Mouse (Mus musculus) stomach, postnatal 0 days (tissue): ENCODE results near the gene Tgfbr1. TPM values are rescaled to one million over a fixed set of nuclear protein-coding genes. Genes with fewer than 3 reads are reported as not detected.

Experiments used
- ATAC-seq: fragments of 200-750 bp; cut with Nextera tagmentation; 2 replicates; pipeline ENCODE4 v1.8.0; 2017; ENCODE audit not compliant: low FRiP score, low TSS enrichment
- DNase-seq: peaks from one replicate; pipeline ENCODE4 v3.0.0-alpha.2; 2016; ENCODE audit warnings: low spot score
- H3K27ac ChIP-seq: fragments of 300-500 bp; sonication (generic); replicated peaks from 2 replicates; pipeline ENCODE4 v1.5.1; 2014; ENCODE audit warnings: mild to moderate bottlenecking, control low read depth
- H3K27me3 ChIP-seq: fragments of 300-500 bp; sonication (generic); 2 replicates; pipeline ENCODE4 v1.6.1; 2014; ENCODE audit warnings: low read length; ENCODE audit not compliant: control insufficient read depth, insufficient read depth
- H3K36me3 ChIP-seq: fragments of 300-500 bp; sonication (generic); 2 replicates; pipeline ENCODE4 v1.6.1; 2014; ENCODE audit warnings: low read length, mixed read lengths; ENCODE audit not compliant: control insufficient read depth, insufficient read depth
- H3K4me1 ChIP-seq: fragments of 300-500 bp; sonication (generic); replicated peaks from 2 replicates; pipeline ENCODE4 v1.6.1; 2014; ENCODE audit warnings: antibody characterized with exemption; ENCODE audit not compliant: control insufficient read depth, insufficient read depth
- H3K4me2 ChIP-seq: fragments of 300-500 bp; sonication (generic); replicated peaks from 2 replicates; pipeline ENCODE4 v1.6.1; 2014; ENCODE audit warnings: low read depth, mild to moderate bottlenecking, control low read depth, moderate library complexity
- H3K4me3 ChIP-seq: fragments of 300-500 bp; sonication (generic); 2 replicates; pipeline ENCODE4 v1.5.1; 2014; ENCODE audit warnings: low read depth, low read length, control low read depth
- H3K9ac ChIP-seq: fragments of 300-500 bp; sonication (generic); 2 replicates; pipeline ENCODE4 v1.6.1; 2014; ENCODE audit warnings: mild to moderate bottlenecking, low read length, control low read depth, mixed read lengths
- H3K9me3 ChIP-seq: fragments of 300-500 bp; sonication (generic); 2 replicates; pipeline ENCODE4 v1.6.1; 2016; ENCODE audit warnings: low read length; ENCODE audit not compliant: control insufficient read depth
- CTCF ChIP-seq: IDR thresholded peaks from 2 replicates; pipeline ENCODE4 v1.5.1; 2016; ENCODE audit warnings: antibody characterized with exemption, low read depth, mild to moderate bottlenecking, moderate library complexity
- EP300 ChIP-seq: optimal IDR thresholded peaks from 2 replicates; pipeline ENCODE3; 2016; ENCODE audit warnings: antibody characterized with exemption
- WGBS: fragments of 180-500 bp; shearing (Covaris S2); extraction: QIAGEN DNeasy Blood & Tissue Kit; methylation state at CpG from one replicate; pipeline ENCODE4 v1.1.7; 2014; 5-methylcytosine and 5-hydroxymethylcytosine counted together
- polyA plus RNA-seq: library from polyadenylated mRNA; unstranded; fragments of >200 nt; fragmentation: Nextera tagmentation; extraction: Ambion mirVana; gene quantifications from 2 replicates; pipeline ENCODE4 v1.2.1, GENCODE M21; 2015

Tgfbr1 gene
- polyA plus RNA-seq, 1 experiment from 2014 or later, result 8.7 TPM

DNA sequence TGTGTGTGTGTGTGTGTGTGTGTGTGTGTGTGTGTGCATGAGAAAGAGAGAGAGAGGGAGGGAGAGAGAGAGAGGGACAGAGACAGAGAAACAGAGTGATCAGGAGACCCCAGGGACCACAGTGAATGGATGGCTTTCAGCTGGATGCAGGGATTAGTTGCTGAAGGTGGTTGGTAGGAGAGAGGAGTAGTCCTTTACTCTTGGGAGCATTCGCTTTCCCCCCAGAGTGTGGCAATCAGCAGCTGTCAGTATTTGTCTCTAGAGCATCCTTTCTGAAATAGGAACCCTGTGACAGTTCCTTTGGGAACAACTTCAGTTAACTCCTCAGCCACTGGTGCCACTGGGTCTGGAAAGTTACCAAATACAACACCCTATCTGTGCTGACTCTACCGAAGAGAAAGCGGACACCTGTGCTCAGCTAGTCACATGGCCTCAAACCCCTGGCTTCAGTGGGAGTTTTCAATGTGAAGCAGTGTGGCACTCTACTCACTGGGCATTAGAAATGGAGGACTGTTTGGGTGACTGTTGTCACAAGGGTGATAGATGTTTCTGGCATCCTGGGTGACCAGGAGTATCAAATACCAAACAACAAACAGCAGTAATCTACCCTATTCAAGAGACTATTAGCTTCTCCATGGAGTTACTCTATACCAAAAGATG, 16.0 kb upstream of the Tgfbr1 start:
- Histone ChIP-seq H3K27me3 (no peaks in the 10 kb centered on the region), H3K9ac (no peak overlapping the region), H3K4me1 (no peaks in the 10 kb centered on the region), H3K9me3 (no peaks in the 10 kb centered on the region), H3K27ac (no peak overlapping the region), H3K4me2 (no peak overlapping the region), H3K36me3 (no peaks in the 10 kb centered on the region), H3K4me3 (no peak overlapping the region)
- TF ChIP-seq EP300 (no peak), CTCF (no peak)
- WGBS, result 81% methylated on average over 3 of the region's 3 CpGs
- no peak for ATAC-seq
- DNase-seq, result no peak

DNA sequence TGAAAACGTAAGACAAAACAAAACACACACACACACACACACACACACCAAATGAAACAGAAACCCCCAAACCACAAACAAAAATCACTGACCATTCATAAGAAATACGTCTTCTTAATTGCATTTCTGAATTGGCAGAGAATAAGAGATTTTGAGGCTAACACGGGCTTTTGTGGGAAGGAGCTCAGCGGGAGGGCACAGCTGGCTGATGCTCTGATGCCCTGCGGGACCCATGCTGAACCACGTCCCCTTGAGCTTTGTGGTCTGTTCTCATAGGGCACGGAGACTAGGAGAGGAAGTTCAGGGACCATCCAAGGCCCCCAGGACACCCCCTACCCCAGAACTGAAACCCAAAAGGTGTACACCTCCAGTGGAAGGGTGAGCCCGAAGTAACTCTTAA, 10.4 kb upstream of the Tgfbr1 start:
- H3K27ac ChIP-seq, result no peak overlapping the region
- TF ChIP-seq EP300 (no peak), CTCF (no peak)
- peaks cover 4% of the 10 kb centered on the region; the same call in 1 of the 2 replicates for H3K4me1 ChIP-seq
- WGBS, result 51% methylated on average over 8 of the region's 8 CpGs
- DNase-seq (no peak), ATAC-seq (no peak)
- H3K36me3 ChIP-seq, result no peaks in the 10 kb centered on the region
- H3K4me3 ChIP-seq, result no peak overlapping the region
- no peak overlapping the region for H3K9ac ChIP-seq
- no peaks in the 10 kb centered on the region for H3K27me3 ChIP-seq
- H3K4me2 ChIP-seq, result no peak overlapping the region
- no peaks in the 10 kb centered on the region for H3K9me3 ChIP-seq

DNA sequence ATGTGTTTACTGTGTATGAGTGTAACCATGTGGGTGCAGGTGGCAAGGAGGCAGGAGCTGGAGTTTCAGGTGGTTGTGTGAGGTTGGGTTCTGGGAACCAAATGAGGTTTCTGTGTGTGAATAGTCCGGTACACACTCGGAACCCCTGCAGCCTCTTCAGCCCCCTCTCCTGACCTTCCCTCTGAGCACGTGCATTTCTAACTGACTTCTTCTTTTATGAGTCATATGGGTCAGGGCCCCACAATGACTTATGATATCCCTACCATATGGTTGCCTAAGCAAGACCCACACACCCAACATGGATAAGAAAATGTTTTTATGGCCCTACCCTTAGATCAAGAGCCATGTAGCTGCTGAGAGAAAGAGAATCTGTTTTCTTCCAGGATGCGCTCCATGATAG, 6.0 kb upstream of the Tgfbr1 start:
- Histone ChIP-seq H3K9me3 (no peaks in the 10 kb centered on the region), H3K27ac (no peak overlapping the region), H3K36me3 (no peaks in the 10 kb centered on the region), H3K9ac (no peak overlapping the region), H3K4me2 (no peak overlapping the region), H3K4me1 (peaks cover 4% of the 10 kb centered on the region; the same call in 1 of the 2 replicates), H3K27me3 (no peaks in the 10 kb centered on the region), H3K4me3 (no peak overlapping the region)
- TF ChIP-seq CTCF, result no peak
- TF ChIP-seq EP300, result no peak
- WGBS, result 70% methylated on average over 4 of the region's 4 CpGs
- DNase-seq (no peak), ATAC-seq (no peak)

DNA sequence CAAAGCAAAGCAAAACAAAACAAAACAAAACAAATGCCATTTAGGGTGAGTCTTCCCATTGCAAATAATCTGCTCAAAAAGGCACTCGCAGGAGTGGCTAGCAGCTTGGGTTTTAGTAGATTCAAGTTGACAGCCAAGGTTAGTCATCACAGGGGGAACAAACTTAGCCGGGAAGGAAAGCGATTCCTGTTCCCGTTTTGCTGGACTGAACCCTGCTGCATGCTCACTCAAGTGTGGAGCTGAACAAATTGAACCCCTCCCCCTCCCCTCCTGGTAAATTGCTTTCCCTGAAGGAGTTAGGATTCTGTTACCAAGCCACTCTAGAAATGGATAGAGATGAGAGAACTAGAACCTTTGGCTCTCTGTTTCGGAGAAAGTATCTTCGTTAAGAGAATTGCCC, 3.3 kb upstream of the Tgfbr1 start:
- no peaks in the 10 kb centered on the region for H3K27me3 ChIP-seq
- H3K9me3 ChIP-seq, result no peaks in the 10 kb centered on the region
- no peak overlapping the region for H3K9ac ChIP-seq
- ATAC-seq, result no peak
- no peaks in the 10 kb centered on the region for H3K36me3 ChIP-seq
- DNase-seq, result no peak
- no peak overlapping the region for H3K4me3 ChIP-seq
- no peak overlapping the region for H3K27ac ChIP-seq
- no peak for TF ChIP-seq EP300
- no peak for TF ChIP-seq CTCF
- H3K4me1 ChIP-seq, result peaks cover 4% of the 10 kb centered on the region; the same call in 1 of the 2 replicates
- WGBS, result 46% methylated on average over 6 of the region's 6 CpGs
- no peak overlapping the region for H3K4me2 ChIP-seq

DNA sequence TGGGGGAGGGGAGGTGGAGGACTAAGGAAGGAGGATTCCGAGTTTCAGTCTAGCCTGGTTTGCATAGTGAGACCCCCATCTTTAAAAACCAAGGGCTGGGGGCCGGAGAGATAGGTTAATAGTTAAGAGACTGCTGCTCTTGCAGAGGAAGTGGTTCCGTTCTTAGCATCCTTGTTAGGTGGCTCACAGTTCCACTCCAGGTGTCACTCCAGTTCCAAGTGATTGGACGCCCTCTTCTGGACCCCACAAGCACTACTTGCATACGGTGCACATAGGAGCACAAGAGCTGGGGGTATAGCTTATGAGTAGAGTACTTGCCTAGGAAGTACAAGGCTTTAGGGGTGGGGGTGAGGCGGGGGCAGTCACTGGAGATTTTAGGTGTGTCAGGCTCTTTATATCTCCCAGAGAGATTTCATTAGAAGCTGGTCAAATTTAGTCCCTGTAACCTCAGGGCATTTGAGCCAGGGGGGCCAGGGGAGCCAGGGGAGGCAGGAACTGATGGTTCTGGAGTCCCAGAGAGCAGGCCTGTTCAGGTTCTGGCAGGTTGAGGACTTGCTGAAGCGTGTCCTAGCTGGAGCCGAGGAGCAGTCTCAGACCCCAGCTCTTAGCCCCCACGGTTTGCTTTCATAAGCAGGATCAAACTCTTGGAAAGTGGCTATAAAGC, 1.5 kb upstream of the Tgfbr1 start:
- H3K27ac ChIP-seq, result peak overlapping the region; percentile 76
- H3K9ac ChIP-seq, result 0 out of 2 replicates have a peak overlapping the region, but pooled peaks have one; percentile 18
- ATAC-seq (no peak), DNase-seq (peak; percentile 64)
- no peaks in the 10 kb centered on the region for H3K4me1 ChIP-seq
- no peaks in the 10 kb centered on the region for H3K9me3 ChIP-seq
- 29% methylated on average over 9 of the region's 9 CpGs for WGBS
- no peaks in the 10 kb centered on the region for H3K27me3 ChIP-seq
- no peaks in the 10 kb centered on the region for H3K36me3 ChIP-seq
- peak overlapping the region; percentile 98 for H3K4me2 ChIP-seq
- H3K4me3 ChIP-seq, result peak overlapping the region; percentile 87
- no peak for TF ChIP-seq EP300
- peak; percentile 78 for TF ChIP-seq CTCF

DNA sequence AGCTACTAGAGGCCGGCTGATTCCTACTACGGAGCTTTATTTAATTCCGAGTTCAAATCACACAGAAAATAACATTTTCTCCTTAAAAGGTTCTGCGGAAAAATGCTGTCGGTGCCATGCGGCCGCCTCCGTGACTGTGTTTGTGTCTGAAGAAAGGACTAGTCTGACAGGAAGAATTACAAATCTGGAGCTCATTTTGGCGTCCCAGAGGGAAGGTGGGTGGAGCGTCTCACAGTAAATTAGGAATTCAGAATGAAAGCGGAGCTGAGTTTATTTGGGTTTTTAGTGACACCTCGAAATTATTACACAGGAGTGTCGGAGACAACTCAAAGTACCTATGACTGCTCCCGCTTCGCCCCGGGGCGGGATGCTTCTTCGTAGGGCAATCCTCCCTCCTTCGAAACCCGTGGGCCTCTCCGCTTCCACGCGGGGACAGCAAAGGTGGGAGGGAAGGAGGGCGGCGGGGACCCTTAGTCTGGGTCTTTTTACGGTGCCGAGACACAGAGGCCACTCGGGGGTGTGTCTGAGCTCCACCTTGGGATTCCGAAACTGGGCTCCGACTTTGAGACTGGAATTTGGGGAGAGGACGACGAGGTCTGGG, 861 bp upstream of the Tgfbr1 start:
- TF ChIP-seq CTCF (no peak), EP300 (no peak)
- Histone ChIP-seq H3K4me2 (peak overlapping the region; percentile 98), H3K27me3 (no peaks in the 10 kb centered on the region), H3K36me3 (no peaks in the 10 kb centered on the region), H3K9me3 (no peaks in the 10 kb centered on the region), H3K9ac (peak overlapping the region; percentile 70), H3K27ac (peak overlapping the region; percentile 88), H3K4me1 (no peaks in the 10 kb centered on the region), H3K4me3 (peak overlapping the region; percentile 87)
- ATAC-seq (no peak), DNase-seq (peak; percentile 31)
- WGBS, result under 1% methylated on average over 32 of the region's 32 CpGs
